Mouse (Mus musculus) hindbrain, embryonic 11.5 days (tissue): ENCODE measurements around the gene Phf13. TPM values are rescaled to one million over a fixed set of nuclear protein-coding genes. Genes with fewer than 3 reads are reported as not detected.

Experiments used
- ATAC-seq: fragments of 200-750 bp; cut with Nextera tagmentation; 2 replicates; pipeline ENCODE4 v1.8.0; 2017; ENCODE audit warnings: mild to moderate bottlenecking, moderate TSS enrichment, moderate library complexity; ENCODE audit not compliant: low FRiP score
- DNase-seq: peaks from one replicate; pipeline ENCODE4 v3.0.0-alpha.2; 2015; ENCODE audit warnings: low spot score
- H3K27ac ChIP-seq: fragments of 300-500 bp; sonication (generic); 2 replicates; pipeline ENCODE4 v1.5.1; 2014; ENCODE audit warnings: mild to moderate bottlenecking, low read depth, low read length
- H3K27me3 ChIP-seq: fragments of 300-500 bp; sonication (generic); 2 replicates; pipeline ENCODE4 v1.6.1; 2014; ENCODE audit warnings: mild to moderate bottlenecking, low read length, moderate library complexity, mixed read lengths; ENCODE audit not compliant: control insufficient read depth, insufficient read depth
- H3K36me3 ChIP-seq: fragments of 300-500 bp; sonication (generic); 2 replicates; pipeline ENCODE4 v1.6.1; 2014; ENCODE audit warnings: mild to moderate bottlenecking, low read length, moderate library complexity, mixed read lengths; ENCODE audit not compliant: control insufficient read depth, insufficient read depth
- H3K4me1 ChIP-seq: fragments of 300-500 bp; sonication (generic); replicated peaks from 2 replicates; pipeline ENCODE4 v1.6.1; 2014; ENCODE audit warnings: low read length, mixed read lengths; ENCODE audit not compliant: control insufficient read depth, insufficient read depth
- H3K4me2 ChIP-seq: fragments of 300-500 bp; sonication (generic); replicated peaks from 2 replicates; pipeline ENCODE4 v1.6.1; 2014; ENCODE audit warnings: mild to moderate bottlenecking, low read depth, low read length
- H3K4me3 ChIP-seq: fragments of 300-500 bp; sonication (generic); 2 replicates; pipeline ENCODE4 v1.5.1; 2014; ENCODE audit warnings: low read depth, low read length
- H3K9ac ChIP-seq: fragments of 300-500 bp; sonication (generic); 2 replicates; pipeline ENCODE4 v1.6.1; 2014; ENCODE audit warnings: low read depth, low read length
- H3K9me3 ChIP-seq: fragments of 300-500 bp; sonication (generic); 2 replicates; pipeline ENCODE4 v1.6.1; 2016; ENCODE audit warnings: low read length; ENCODE audit not compliant: control insufficient read depth
- WGBS: fragments of 180-500 bp; shearing (Covaris S2); extraction: QIAGEN DNeasy Blood & Tissue Kit; methylation state at CpG from one replicate; pipeline ENCODE4 v1.1.7; 2014; 5-methylcytosine and 5-hydroxymethylcytosine counted together
- polyA plus RNA-seq: library from polyadenylated mRNA; unstranded; fragments of >200 nt; fragmentation: Nextera tagmentation; extraction: Ambion mirVana; gene quantifications from 2 replicates; pipeline ENCODE4 v1.2.1, GENCODE M21; 2014

The Phf13 gene
- polyA plus RNA-seq, 1 experiment from 2014 or later, result 15.2 TPM

DNA sequence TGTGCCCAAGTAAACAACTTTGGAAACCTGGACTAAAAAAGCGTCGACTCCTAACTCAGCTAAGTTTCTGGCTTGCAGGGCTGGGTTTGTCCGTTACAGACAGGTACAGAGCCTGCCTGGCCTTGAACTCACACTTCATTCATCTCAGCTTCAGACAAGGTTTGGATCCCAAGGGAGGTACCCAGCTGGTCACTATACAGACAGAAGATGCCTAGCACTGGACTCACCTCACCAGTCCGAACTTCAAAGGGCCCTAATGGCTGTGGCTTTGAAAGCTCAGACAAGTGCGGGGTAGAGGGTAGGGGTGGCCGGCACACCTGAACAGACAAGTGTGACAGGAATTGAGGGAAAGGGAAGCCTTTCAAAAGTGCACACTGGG is 7.0 kb downstream of the Phf13 start:
- no peak overlapping the region for H3K9ac ChIP-seq
- H3K27ac ChIP-seq, result no peak overlapping the region
- H3K4me3 ChIP-seq, result peak overlapping the region; percentile 61
- H3K4me2 ChIP-seq, result peak overlapping the region; percentile 73
- WGBS, result 30% methylated on average over 6 of the region's 6 CpGs
- ATAC-seq (peak; percentile 44; the same call in 1 of the 2 replicates), DNase-seq (no peak)
- no peaks in the 10 kb centered on the region for H3K9me3 ChIP-seq
- H3K36me3 ChIP-seq, result peaks cover 9% of the 10 kb centered on the region; the same call in 1 of the 2 replicates
- peaks cover 10% of the 10 kb centered on the region for H3K4me1 ChIP-seq
- H3K27me3 ChIP-seq, result no peaks in the 10 kb centered on the region

DNA sequence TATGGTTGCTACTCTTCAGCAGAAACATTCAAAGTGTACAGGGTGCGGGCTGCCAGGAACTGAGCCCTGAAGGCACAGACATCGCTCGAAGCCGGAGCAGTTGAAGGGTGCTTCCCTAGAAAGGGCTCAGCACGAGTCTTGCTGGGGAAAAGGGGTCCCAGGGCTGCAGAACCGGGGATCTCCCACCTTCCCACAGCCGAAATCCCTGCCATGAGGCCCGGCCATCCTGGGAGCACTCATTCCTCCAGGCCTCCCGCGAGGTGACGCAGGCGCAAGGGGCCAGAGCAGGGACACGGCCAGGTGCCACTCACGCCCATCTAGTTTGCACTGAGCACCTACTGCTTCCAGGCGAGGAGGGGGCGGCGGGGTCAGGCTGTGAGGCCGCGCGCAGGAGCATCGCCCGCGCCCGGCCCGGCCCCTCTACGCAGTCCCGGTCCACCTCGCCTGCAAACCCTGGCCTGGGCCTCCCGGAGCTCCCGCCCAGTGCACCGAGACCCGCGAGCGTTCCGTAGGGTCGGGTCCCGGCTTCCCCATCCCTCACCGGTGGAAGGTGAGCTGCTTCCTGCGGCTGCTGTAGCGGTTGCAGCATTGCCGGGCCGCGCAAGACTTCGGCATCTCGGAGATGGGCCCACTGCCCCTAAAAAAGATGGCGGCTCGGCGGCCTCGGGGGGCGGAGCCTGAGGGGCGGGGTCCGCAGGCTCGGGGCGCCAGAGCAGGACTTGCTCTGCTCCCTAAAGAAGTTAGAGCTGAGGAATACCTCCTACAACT is 7.5 kb downstream of the Phf13 start, which contains the start of gene Thap3:
Gene Thap3 (minus strand): TSS at position 656 of the 768 bp plus-strand sequence.
- peak within 1 kb of the TSS; percentile 61 for H3K4me3 ChIP-seq
- peak within 1 kb of the TSS; percentile 52 for H3K27ac ChIP-seq
- peak within 1 kb of the TSS; percentile 73 for H3K4me2 ChIP-seq
- no peaks in the 10 kb centered on the region for H3K27me3 ChIP-seq
- peak; percentile 83 for ATAC-seq
- under 1% methylated on average over 47 of the region's 54 CpGs for WGBS
- peak; percentile 84 for DNase-seq
- H3K4me1 ChIP-seq, result peaks cover 6% of the 10 kb centered on the region
- H3K9me3 ChIP-seq, result no peaks in the 10 kb centered on the region
- H3K9ac ChIP-seq, result peak within 1 kb of the TSS; percentile 80
- H3K36me3 ChIP-seq, result peaks cover 9% of the 10 kb centered on the region; the same call in 1 of the 2 replicates

GRCm38 (mm10) chr4:151988014-151988341 is 8.1 kb downstream of the Phf13 start:
- peak overlapping the region; percentile 61 for H3K4me3 ChIP-seq
- peak overlapping the region; percentile 73 for H3K4me2 ChIP-seq
- no peaks in the 10 kb centered on the region for H3K9me3 ChIP-seq
- H3K36me3 ChIP-seq, result peaks cover 9% of the 10 kb centered on the region; the same call in 1 of the 2 replicates
- ATAC-seq (no peak), DNase-seq (no peak)
- WGBS, result 32% methylated on average over 10 of the region's 10 CpGs
- H3K4me1 ChIP-seq, result peaks cover 6% of the 10 kb centered on the region
- H3K27me3 ChIP-seq, result no peaks in the 10 kb centered on the region
- no peak overlapping the region for H3K27ac ChIP-seq
- H3K9ac ChIP-seq, result peak overlapping the region; percentile 80

DNA sequence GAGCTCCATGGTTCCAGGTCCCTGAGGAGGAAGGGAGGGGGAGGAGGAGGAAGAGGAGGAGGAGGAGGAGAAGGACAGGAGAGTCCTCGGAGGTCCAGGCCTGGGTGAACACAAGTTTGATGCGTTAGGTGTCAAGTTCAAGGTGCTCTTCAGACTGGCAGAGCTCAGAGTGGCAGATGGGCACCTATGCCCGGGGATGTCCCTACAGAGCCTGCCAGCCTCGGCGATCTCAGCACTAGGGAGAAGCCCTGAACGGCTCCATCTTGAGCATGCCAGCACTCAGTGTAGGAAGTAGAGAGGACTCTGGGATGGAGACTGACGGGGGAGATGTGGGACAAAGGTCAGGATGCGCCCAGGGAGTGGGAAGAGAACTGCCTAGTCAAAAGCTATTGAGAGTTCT is 9.4 kb downstream of the Phf13 start:
- Histone ChIP-seq H3K4me1 (peaks cover 6% of the 10 kb centered on the region), H3K9ac (no peak overlapping the region), H3K4me2 (no peak overlapping the region), H3K27me3 (no peaks in the 10 kb centered on the region), H3K36me3 (peaks cover 9% of the 10 kb centered on the region; the same call in 1 of the 2 replicates), H3K27ac (no peak overlapping the region), H3K9me3 (no peaks in the 10 kb centered on the region), H3K4me3 (no peak overlapping the region)
- no peak for ATAC-seq
- DNase-seq, result no peak
- WGBS, result 65% methylated on average over 8 of the region's 8 CpGs

GRCm38 (mm10) chr4:151985886-151986285 is 10.2 kb downstream of the Phf13 start:
- WGBS, result 41% methylated on average over 10 of the region's 10 CpGs
- no peak overlapping the region for H3K9ac ChIP-seq
- no peak for DNase-seq
- H3K4me2 ChIP-seq, result no peak overlapping the region
- H3K27ac ChIP-seq, result no peak overlapping the region
- no peak overlapping the region for H3K4me3 ChIP-seq
- peaks cover 4% of the 10 kb centered on the region; the same call in 1 of the 2 replicates for H3K36me3 ChIP-seq
- ATAC-seq, result no peak
- no peaks in the 10 kb centered on the region for H3K9me3 ChIP-seq
- no peaks in the 10 kb centered on the region for H3K27me3 ChIP-seq
- peaks cover 6% of the 10 kb centered on the region for H3K4me1 ChIP-seq

DNA sequence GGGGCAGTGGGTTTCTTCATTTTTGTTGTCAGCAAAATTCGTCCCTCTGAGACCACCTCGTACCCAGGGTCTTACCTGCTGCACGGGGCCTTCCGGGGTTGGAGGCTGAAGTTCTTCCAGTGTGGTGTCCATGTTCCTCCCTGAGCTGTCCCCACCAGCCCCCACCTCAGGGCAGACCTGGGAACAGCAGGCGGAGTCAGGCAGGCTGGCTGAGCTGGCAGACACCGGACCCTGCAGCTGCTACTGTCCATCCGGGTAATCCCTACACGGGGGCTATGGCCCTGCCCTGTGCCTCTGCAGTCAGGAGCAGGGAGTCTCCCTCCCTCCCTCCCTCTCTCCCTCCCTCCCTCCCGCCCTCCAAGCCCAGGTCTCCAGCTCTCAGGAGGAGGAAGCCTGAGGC is 12.5 kb downstream of the Phf13 start:
- Histone ChIP-seq H3K27me3 (no peaks in the 10 kb centered on the region), H3K9me3 (no peaks in the 10 kb centered on the region), H3K4me3 (no peak overlapping the region), H3K27ac (no peak overlapping the region), H3K4me2 (no peak overlapping the region), H3K36me3 (peaks cover 2% of the 10 kb centered on the region; the same call in 1 of the 2 replicates), H3K4me1 (peaks cover 3% of the 10 kb centered on the region; the same call in 1 of the 2 replicates), H3K9ac (no peak overlapping the region)
- ATAC-seq (peak; percentile 26; the same call in 1 of the 2 replicates), DNase-seq (no peak)
- WGBS, result 27% methylated on average over 8 of the region's 9 CpGs

- Histone ChIP-seq H3K4me3 (no peak overlapping the region), H3K36me3 (peaks cover 2% of the 10 kb centered on the region; the same call in 1 of the 2 replicates), H3K27ac (no peak overlapping the region), H3K4me2 (no peak overlapping the region), H3K4me1 (peaks cover 2% of the 10 kb centered on the region; the same call in 1 of the 2 replicates), H3K27me3 (no peaks in the 10 kb centered on the region), H3K9ac (no peak overlapping the region), H3K9me3 (no peaks in the 10 kb centered on the region)
- no peak for DNase-seq
- 62% methylated on average over 17 of the region's 17 CpGs for WGBS
- ATAC-seq, result no peak
Observed at GRCm38 (mm10) chr4:151983043-151983442, 13.0 kb downstream of the Phf13 start.

GRCm38 (mm10) chr4:151981363-151981762 is 14.7 kb downstream of the Phf13 start:
- Histone ChIP-seq H3K4me2 (no peak overlapping the region), H3K9me3 (no peaks in the 10 kb centered on the region), H3K9ac (no peak overlapping the region), H3K27ac (no peak overlapping the region), H3K4me1 (no peaks in the 10 kb centered on the region), H3K4me3 (no peak overlapping the region), H3K36me3 (peaks cover 2% of the 10 kb centered on the region; the same call in 1 of the 2 replicates), H3K27me3 (no peaks in the 10 kb centered on the region)
- DNase-seq, result peak; percentile 89
- ATAC-seq, result peak; percentile 68
- WGBS, result 15% methylated on average over 5 of the region's 5 CpGs

DNA sequence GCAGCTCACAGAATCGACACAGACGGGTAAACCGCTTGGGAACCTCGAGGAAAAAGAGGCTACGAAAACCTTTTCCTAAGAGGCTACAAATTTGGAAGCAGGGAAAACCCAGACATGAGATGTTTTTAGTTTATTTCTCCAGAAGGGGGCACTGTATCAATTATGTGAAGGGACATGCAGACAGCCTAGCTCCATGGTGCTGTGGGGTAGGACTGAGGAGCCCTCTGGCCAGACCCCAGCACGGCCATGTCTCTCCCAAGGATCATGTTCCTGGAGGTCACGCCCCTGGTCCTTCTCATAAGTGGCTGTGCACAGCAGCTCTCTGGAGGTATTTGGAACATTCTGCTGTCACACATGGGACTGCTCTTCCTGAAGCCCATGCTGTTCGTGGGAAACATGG is 15.4 kb downstream of the Phf13 start:
- no peak for DNase-seq
- Histone ChIP-seq H3K27me3 (no peaks in the 10 kb centered on the region), H3K27ac (no peak overlapping the region), H3K4me2 (no peak overlapping the region), H3K9me3 (no peaks in the 10 kb centered on the region), H3K4me1 (no peaks in the 10 kb centered on the region), H3K4me3 (no peak overlapping the region), H3K9ac (no peak overlapping the region), H3K36me3 (peaks cover 2% of the 10 kb centered on the region; the same call in 1 of the 2 replicates)
- ATAC-seq, result no peak
- WGBS, result 82% methylated on average over 8 of the region's 8 CpGs
